Mouse (Mus musculus): ENCODE data around the gene Odr4. TPM values are rescaled to one million over a fixed set of nuclear protein-coding genes. Genes with fewer than 3 reads are reported as not detected.

The Odr4 gene
- polyA plus RNA-seq, 1 experiment from 2014 or later: 39.8 TPM

- H3K4me2 ChIP-seq (replicated peaks): peak overlapping the region; percentile 71
- H3K27ac ChIP-seq: peak overlapping the region; percentile 91
- H3K4me3 ChIP-seq (replicated peaks): peak overlapping the region; percentile 81
- H3K36me3 ChIP-seq: peaks cover 35% of the 10 kb centered on the region
- H3K27me3 ChIP-seq: no peaks in the 10 kb centered on the region
- H3K4me1 ChIP-seq (replicated peaks): peaks cover 15% of the 10 kb centered on the region
- H3K9me3 ChIP-seq: no peaks in the 10 kb centered on the region
- H3K9ac ChIP-seq (replicated peaks): peak overlapping the region; percentile 69
- peak; percentile 46 for ATAC-seq
- 25% methylated on average over 11 of the region's 11 CpGs for WGBS
These were observed 796 bp downstream of the Odr4 start for GRCm38 (mm10) chr1:150391931-150392637.

- no peak overlapping the region for H3K9ac ChIP-seq (replicated peaks)
- H3K4me1 ChIP-seq (replicated peaks): peaks cover 11% of the 10 kb centered on the region
- WGBS: 93% methylated on average over 6 of the region's 6 CpGs
These were observed 3.3 kb downstream of the Odr4 start for GRCm38 (mm10) chr1:150389390-150390129.

DNA sequence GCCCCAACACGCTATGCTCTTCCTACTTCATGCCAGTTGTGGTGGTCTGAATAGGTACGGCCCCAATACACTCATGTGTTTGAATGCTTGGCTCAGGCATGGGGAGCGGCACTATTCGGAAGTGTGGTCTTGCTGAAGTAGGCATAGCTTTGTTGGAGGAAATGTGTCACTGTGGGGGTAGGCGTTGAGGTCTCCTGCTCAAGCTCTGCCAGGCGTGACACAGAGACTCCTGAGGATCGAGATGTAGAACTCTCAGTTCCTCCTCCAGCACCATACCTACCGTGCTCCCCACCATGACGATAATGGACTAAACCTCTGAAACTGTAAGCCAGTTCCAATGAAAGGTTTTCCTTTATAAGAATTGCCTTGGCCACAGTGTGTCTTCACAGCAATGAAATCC lies 5.3 kb downstream of the Odr4 start:
- WGBS: 95% methylated on average over 9 of the region's 9 CpGs

More at GRCm38 (mm10) chr1:150389390-150390129, 3.3 kb downstream of the Odr4 start:
- no peak overlapping the region for H3K27ac ChIP-seq
- peaks cover 25% of the 10 kb centered on the region for H3K36me3 ChIP-seq
- H3K4me3 ChIP-seq (replicated peaks): no peak overlapping the region
- H3K27me3 ChIP-seq: no peaks in the 10 kb centered on the region
- H3K9me3 ChIP-seq: no peaks in the 10 kb centered on the region
- no peak for ATAC-seq
- no peak overlapping the region for H3K4me2 ChIP-seq (replicated peaks)

GRCm38 (mm10) chr1:150384138-150384537 lies 8.7 kb downstream of the Odr4 start:
- Histone ChIP-seq H3K9ac (replicated peaks) (no peak overlapping the region), H3K27me3 (no peaks in the 10 kb centered on the region), H3K4me3 (replicated peaks) (no peak overlapping the region), H3K36me3 (peaks cover 39% of the 10 kb centered on the region), H3K4me1 (replicated peaks) (no peaks in the 10 kb centered on the region), H3K9me3 (no peaks in the 10 kb centered on the region), H3K27ac (no peak overlapping the region), H3K4me2 (replicated peaks) (no peak overlapping the region)
- WGBS: 92% methylated on average over 4 of the region's 4 CpGs
- no peak for ATAC-seq

More for the DNA sequence above, 5.3 kb downstream of the Odr4 start:
- Histone ChIP-seq H3K9me3 (no peaks in the 10 kb centered on the region), H3K4me2 (replicated peaks) (no peak overlapping the region), H3K4me1 (replicated peaks) (peaks cover 5% of the 10 kb centered on the region), H3K27ac (no peak overlapping the region), H3K27me3 (no peaks in the 10 kb centered on the region), H3K9ac (replicated peaks) (no peak overlapping the region), H3K36me3 (peaks cover 37% of the 10 kb centered on the region), H3K4me3 (replicated peaks) (no peak overlapping the region)
- ATAC-seq: no peak

- Histone ChIP-seq H3K9ac (replicated peaks) (no peak overlapping the region), H3K4me1 (replicated peaks) (no peaks in the 10 kb centered on the region), H3K9me3 (no peaks in the 10 kb centered on the region), H3K27ac (no peak overlapping the region), H3K4me2 (replicated peaks) (no peak overlapping the region), H3K27me3 (no peaks in the 10 kb centered on the region), H3K36me3 (peaks cover 15% of the 10 kb centered on the region; the same call in 1 of the 2 replicates), H3K4me3 (replicated peaks) (no peak overlapping the region)
- no peak for ATAC-seq
- WGBS: 92% methylated on average over 2 of the region's 2 CpGs
These were observed 18.6 kb downstream of the Odr4 start for GRCm38 (mm10) chr1:150374247-150374646.

- ATAC-seq: no peak
- Histone ChIP-seq H3K36me3 (peaks cover 13% of the 10 kb centered on the region; the same call in 1 of the 2 replicates), H3K9ac (replicated peaks) (no peak overlapping the region), H3K9me3 (no peaks in the 10 kb centered on the region), H3K4me3 (replicated peaks) (no peak overlapping the region), H3K27me3 (no peaks in the 10 kb centered on the region), H3K27ac (no peak overlapping the region), H3K4me2 (replicated peaks) (no peak overlapping the region), H3K4me1 (replicated peaks) (no peaks in the 10 kb centered on the region)
- WGBS: 90% methylated on average over 3 of the region's 3 CpGs
These were observed 20.0 kb downstream of the Odr4 start for GRCm38 (mm10) chr1:150372895-150373294.

- no peak for ATAC-seq
- H3K4me1 ChIP-seq (replicated peaks): no peaks in the 10 kb centered on the region
- no peak overlapping the region for H3K27ac ChIP-seq
- no peak overlapping the region for H3K4me2 ChIP-seq (replicated peaks)
- no peaks in the 10 kb centered on the region for H3K9me3 ChIP-seq
- whole genome bisulfite sequencing: 95% methylated on average over 1 of the region's 1 CpGs
- peaks cover 35% of the 10 kb centered on the region for H3K36me3 ChIP-seq
- no peak overlapping the region for H3K9ac ChIP-seq (replicated peaks)
- no peaks in the 10 kb centered on the region for H3K27me3 ChIP-seq
- H3K4me3 ChIP-seq (replicated peaks): no peak overlapping the region
These were observed 32.0 kb downstream of the Odr4 start for GRCm38 (mm10) chr1:150360864-150361263.

DNA sequence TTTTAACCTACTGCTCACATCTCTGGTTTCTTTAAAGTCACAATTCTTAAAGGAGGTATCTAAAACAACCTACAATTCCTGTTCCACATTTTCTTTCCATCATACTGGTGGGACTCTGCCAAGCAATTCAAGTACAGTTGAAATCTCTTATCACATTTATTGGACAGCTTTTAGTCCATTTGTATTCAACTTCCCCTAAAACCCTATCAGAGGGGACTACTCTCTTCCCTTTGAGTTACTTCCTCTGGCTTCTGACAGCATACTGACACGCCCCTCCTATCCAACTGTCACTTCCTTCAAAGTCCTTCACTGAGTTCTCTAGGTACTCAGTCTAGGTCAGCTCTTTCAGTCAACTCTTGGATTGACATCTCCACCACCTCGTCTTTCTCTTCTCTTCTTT lies 57.8 kb downstream of the Odr4 start:
- no peaks in the 10 kb centered on the region for H3K4me1 ChIP-seq (replicated peaks)
- H3K4me3 ChIP-seq (replicated peaks): no peak overlapping the region
- no peak overlapping the region for H3K4me2 ChIP-seq (replicated peaks)
- WGBS: 78% methylated on average over 2 of the region's 2 CpGs
- no peak for ATAC-seq
- H3K27me3 ChIP-seq: no peaks in the 10 kb centered on the region
- no peaks in the 10 kb centered on the region for H3K9me3 ChIP-seq
- no peak overlapping the region for H3K9ac ChIP-seq (replicated peaks)
- H3K27ac ChIP-seq: no peak overlapping the region
- H3K36me3 ChIP-seq: no peaks in the 10 kb centered on the region

- Histone ChIP-seq H3K27ac (no peak within 1 kb of the TSS), H3K9ac (replicated peaks) (no peak within 1 kb of the TSS), H3K27me3 (no peaks in the 10 kb centered on the region), H3K36me3 (no peaks in the 10 kb centered on the region), H3K4me3 (replicated peaks) (no peak within 1 kb of the TSS), H3K4me2 (replicated peaks) (no peak within 1 kb of the TSS), H3K4me1 (replicated peaks) (peaks cover 3% of the 10 kb centered on the region), H3K9me3 (no peaks in the 10 kb centered on the region)
- no peak for ATAC-seq
- 93% methylated on average over 1 of the region's 1 CpGs for whole genome bisulfite sequencing
These were observed 73.7 kb downstream of the Odr4 start, which contains the start of gene Pdc for GRCm38 (mm10) chr1:150319205-150319604. TSS of gene Pdc (plus strand) at chr1:150319417.

Other genes starting within 250 kb of the Odr4 start
- gene Pdc, start 73.7 kb downstream of the Odr4 start, polyA plus RNA-seq (2015; fragmentation: Nextera tagmentation; extraction: Ambion mirVana): not detected in 2 replicates
- 153 and 154 TPM in 2 replicates for gene Tpr, start 242 bp downstream of the Odr4 start, polyA plus RNA-seq (2015; fragmentation: Nextera tagmentation; extraction: Ambion mirVana)
- 0.36 and 0.92 TPM in 2 replicates for gene Prg4, start 73.1 kb upstream of the Odr4 start, polyA plus RNA-seq (2015; fragmentation: Nextera tagmentation; extraction: Ambion mirVana)

Data from midbrain, embryonic 13.5 days (tissue).